Mouse (Mus musculus): ENCODE results near the gene Gtf2ird1. TPM values are rescaled to one million over a fixed set of nuclear protein-coding genes. Genes with fewer than 3 reads are reported as not detected.

Gene Gtf2ird1
- total RNA-seq, 2 experiments from 2014 or later: 18.2 to 26.3 TPM

Small RNAs within 50 kb of the gene (microRNA-seq; reads per million reads assigned to microRNA genes)
- not detected for gene Gm26340
- not detected for gene Mir3965

Other genes starting within 250 kb of the Gtf2ird1 start
- gene Ncf1, start 227.1 kb downstream of the Gtf2ird1 start, total RNA-seq (2021): 1 to 10 TPM; 5.0 to 5.3 TPM
- 100 to 1,000 TPM; 194 to 218 TPM for gene Gtf2i, start 142.0 kb downstream of the Gtf2ird1 start, total RNA-seq (2021)
- gene Clip2, start 95.7 kb upstream of the Gtf2ird1 start, total RNA-seq (2021): 1 to 10 TPM; 6.9 to 7.9 TPM
- not detected for gene Syna, start 103.5 kb upstream of the Gtf2ird1 start, total RNA-seq (2021)
- 10 to 100 TPM; 24.8 TPM for gene Rfc2, start 124.7 kb upstream of the Gtf2ird1 start, total RNA-seq (2021)
- 1 to 10 TPM; 1.7 to 2.0 TPM for gene Lat2, start 158.3 kb upstream of the Gtf2ird1 start, total RNA-seq (2021)
- 100 to 1,000 TPM; 135 to 146 TPM for gene Eif4h, start 182.8 kb upstream of the Gtf2ird1 start, total RNA-seq (2021)
- 1 to 10 TPM; 4.7 to 5.0 TPM for gene Limk1, start 231.9 kb upstream of the Gtf2ird1 start, total RNA-seq (2021)

All from heart, postnatal 25 days (tissue).